Mouse (Mus musculus) liver, adult 2 months (tissue): ENCODE measurements at regions not wholly inside any gene's neighbourhood (a gene's known extent, or its start where the extent isn't known, plus 50 kb on each side); places are given as distances from the start of the nearest gene placed in this dataset.

ENCODE experiments used
- CTCF ChIP-seq: fragments of 200-500 bp; IDR thresholded peaks from 2 replicates; pipeline ENCODE4 v1.5.1; 2011; ENCODE audit warnings: low read depth, low read length, control low read depth
- POLR2A ChIP-seq: fragments of 200-500 bp; IDR thresholded peaks from 2 replicates; pipeline ENCODE4 v1.6.1; 2011; ENCODE audit warnings: low read length, control low read depth; ENCODE audit not compliant: insufficient read depth; ENCODE audit errors: extremely low read depth

- TF ChIP-seq CTCF: no peak
- no peak for TF ChIP-seq POLR2A
Measured at GRCm38 (mm10) chr15:49664834-49665565, 4219.7 kb upstream of the Gm7489 start.
